Mouse (Mus musculus) liver, adult (tissue): ENCODE measurements around the gene Meis1.

Experiments used
- GATA4 ChIP-seq: IDR thresholded peaks from 2 replicates; pipeline ENCODE4 v1.6.1; 2014; ENCODE audit warnings: mild to moderate bottlenecking, low read length; ENCODE audit not compliant: insufficient replicate concordance

The Meis1 gene

GRCm38 (mm10) chr11:19009536-19010395, 9.0 kb downstream of the Meis1 start:
- TF ChIP-seq GATA4 = no peak

- no peak for TF ChIP-seq GATA4
These were observed 10.0 kb downstream of the Meis1 start for GRCm38 (mm10) chr11:19008610-19009384.

- TF ChIP-seq GATA4 = no peak
These were observed 11.0 kb downstream of the Meis1 start for GRCm38 (mm10) chr11:19007541-19008424.

DNA sequence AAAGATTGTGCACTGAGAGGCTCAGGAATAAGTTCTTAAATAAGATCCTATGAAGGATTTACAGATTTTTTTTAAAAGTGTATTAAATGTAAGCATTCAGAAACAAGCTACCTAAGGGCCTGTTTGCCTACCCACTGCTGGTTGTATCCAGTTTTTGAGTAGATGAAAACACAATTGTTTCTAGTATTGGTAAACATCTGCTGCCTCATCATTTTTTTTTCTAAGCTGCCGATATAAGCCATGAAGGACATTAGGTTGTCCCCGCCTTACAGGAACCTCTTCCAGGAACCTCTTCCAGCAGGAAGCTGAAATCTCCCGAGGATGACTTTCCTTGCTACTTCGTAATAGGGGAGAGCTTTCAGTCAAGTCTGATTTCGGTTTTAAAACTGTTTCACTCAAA, 11.7 kb downstream of the Meis1 start:
- no peak for TF ChIP-seq GATA4

DNA sequence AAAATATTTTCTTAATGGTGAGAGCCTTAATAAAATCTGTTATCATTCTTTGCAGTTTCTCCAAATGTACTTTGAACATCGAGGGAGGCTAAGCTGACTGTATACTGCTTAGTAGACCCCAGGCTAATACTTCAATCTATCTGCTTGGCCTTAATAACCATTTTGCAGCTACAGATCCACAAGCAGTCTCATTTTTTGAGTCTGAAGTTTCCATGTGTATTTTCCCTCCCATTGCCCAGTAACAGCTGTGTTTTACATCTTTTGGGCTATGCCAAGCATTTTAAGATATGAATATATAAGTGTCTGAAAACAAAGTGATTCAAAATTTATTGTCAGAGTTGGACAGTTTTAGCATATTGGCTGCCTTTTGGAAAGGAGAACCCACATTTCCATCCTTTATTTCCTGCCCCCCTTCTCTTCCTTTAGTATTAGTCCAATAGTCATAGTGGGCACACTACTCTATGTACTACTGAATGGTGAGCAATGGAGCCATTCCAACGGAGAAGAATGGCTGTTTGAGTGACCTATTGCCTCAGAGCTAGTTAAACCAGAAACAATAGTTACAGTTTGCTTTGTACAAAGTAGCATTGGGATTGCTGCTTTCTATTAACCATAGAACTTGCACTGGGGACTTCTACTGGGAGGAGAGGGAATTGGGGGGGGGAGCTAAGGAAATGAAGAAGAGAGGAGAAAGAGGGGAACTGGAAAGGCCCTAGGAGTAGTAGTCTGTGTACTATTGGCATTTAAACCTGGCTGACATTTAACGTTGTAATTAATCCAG, 12.7 kb downstream of the Meis1 start:
- TF ChIP-seq GATA4 = no peak

GRCm38 (mm10) chr11:19005007-19005912, 13.5 kb downstream of the Meis1 start:
- no peak for TF ChIP-seq GATA4

DNA sequence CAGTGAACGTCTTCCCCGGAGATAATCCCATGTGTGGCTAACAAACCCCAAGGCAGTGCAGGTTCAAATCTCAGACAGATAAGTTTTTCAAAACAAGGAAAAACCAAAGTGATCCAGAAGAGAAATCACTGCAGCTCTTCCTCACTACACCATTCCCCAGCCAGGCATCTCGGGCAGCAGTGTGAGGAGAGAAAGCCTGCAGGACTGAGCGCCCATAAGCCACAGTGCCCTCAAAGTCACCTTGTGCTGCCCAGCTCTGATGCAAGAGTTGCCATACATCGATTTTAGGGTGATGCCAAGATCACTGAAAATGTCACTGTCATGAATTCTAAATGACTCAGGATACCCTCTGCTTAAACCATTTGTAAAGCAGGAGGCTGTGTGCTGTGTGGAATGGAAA, 15.7 kb downstream of the Meis1 start:
- no peak for TF ChIP-seq GATA4

DNA sequence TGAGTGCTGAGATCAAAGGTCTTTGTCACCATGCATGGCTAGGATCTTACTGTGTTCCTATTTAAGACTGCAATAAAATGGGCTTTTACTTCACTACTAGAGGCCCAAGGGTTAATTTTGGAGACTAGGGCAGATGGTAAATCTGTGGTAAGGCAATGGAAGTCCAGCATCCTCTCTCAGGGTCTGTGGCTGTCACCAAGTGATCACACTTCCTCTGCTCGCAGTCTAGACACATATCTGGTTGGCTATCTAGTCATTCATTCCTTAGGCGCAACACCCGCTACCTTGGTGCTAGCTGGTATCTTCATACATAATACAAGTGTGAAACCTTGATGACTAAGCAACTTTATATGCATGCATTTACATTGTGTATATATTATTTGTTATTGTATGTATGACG, 22.0 kb downstream of the Meis1 start:
- no peak for TF ChIP-seq GATA4

DNA sequence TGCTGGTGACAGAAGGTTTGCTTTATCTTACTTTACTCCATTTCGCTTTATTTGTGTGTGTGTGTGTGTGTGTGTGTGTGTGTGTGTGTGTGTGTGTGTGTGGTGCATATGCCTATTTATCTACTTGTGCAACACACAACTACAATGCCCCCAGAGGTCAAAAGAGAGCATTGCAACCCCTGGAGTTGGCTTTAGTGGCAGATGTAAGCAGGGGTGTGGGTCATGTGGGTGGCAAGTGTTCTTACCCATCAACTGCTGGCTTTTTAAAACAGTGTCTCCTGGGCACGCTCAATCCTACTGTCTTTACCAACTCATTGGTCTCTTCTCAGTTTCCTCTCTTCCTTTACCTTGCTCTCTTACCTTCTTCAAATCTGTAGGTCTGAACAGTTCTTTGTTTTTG, 22.5 kb downstream of the Meis1 start:
- TF ChIP-seq GATA4 = no peak

- no peak for TF ChIP-seq GATA4
These were observed 26.0 kb downstream of the Meis1 start for GRCm38 (mm10) chr11:18992796-18993195.

GRCm38 (mm10) chr11:18990244-18990677, 28.5 kb downstream of the Meis1 start:
- no peak for TF ChIP-seq GATA4

GRCm38 (mm10) chr11:18989669-18990243, 29.0 kb downstream of the Meis1 start:
- no peak for TF ChIP-seq GATA4

DNA sequence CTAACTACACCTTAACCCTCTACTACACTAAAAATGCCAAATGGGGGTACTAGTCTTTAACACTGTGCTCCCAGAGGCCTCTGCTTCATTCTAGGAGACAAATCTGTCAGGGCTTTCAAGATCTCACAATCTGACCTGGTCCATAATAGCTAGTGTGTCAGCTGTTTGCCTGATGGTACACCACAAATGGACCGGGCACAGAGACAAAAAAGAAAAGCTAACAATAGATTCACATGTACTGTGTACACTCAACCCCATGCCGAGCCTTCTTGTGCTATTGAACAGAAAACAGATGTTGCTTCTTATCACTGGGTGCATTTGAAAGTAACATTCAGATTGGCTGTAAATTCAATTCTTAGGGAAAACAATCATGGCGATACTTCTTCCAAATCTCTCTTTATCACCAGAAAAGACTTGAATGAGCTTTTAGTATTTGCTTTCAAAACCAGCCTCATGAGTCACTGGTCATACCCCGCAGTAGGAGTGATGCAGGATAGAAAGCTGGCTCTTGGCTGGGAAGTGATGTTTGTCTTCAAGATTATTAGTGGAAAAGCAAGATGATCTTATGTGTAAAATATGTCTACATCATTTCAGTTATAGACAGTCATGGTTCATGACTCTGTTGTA, 30.0 kb downstream of the Meis1 start:
- TF ChIP-seq GATA4 = no peak
